Mouse (Mus musculus): Measurements from ENCODE around the gene Shank3. TPM values are rescaled to one million over a fixed set of nuclear protein-coding genes. Genes with fewer than 3 reads are reported as not detected.

Gene Shank3
- polyA plus RNA-seq, 1 experiment from 2014 or later = 1.8 TPM

DNA sequence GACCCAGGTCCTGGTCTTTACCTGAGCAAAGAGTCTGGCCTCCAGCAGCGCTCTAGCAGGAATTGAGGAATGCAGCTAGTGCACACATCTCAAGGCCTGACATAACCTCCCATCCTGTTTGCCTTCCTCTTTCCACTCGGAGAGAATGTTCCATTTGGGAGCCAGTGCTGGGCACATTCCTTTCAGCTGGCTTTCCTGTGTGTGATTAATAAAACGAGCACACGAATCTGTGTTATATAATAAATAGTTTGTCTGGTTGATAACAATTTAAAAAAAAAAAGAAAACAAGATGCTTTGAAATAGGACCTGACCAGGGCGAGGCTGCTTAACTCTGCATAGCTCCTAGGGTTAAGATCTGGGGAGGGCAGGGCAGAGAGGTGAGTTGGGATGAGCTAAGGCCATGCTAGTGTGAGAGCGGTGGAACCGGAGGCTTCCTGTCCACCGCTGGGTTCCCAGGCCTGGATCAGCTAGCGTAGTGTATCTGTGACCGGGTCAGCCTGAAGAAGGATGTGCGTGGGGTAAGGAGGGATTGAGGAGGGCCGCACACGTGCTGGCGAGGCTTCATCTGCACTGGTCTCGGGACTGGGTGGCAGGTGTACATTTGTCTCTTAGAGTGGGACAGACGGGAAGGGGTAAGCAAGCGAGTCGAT, 28.9 kb downstream of the Shank3 start:
- Histone ChIP-seq H3K9me3 (ENCODE audit: low read length) (no peaks in the 10 kb centered on the region), H3K4me2 (replicated peaks; ENCODE audit: low read depth, low read length) (no peak overlapping the region), H3K36me3 (ENCODE audit: insufficient read depth, low read length) (no peaks in the 10 kb centered on the region), H3K27ac (ENCODE audit: low read length) (no peak overlapping the region), H3K4me3 (ENCODE audit: low read length) (no peak overlapping the region), H3K9ac (replicated peaks; ENCODE audit: low read length) (no peak overlapping the region), H3K4me1 (ENCODE audit: insufficient read depth, low read length) (peaks cover 11% of the 10 kb centered on the region; the same call in 1 of the 2 replicates), H3K27me3 (ENCODE audit: insufficient read depth, low read length) (peaks cover 21% of the 10 kb centered on the region)
- WGBS = 81% methylated on average over 18 of the region's 18 CpGs
- no peak for ATAC-seq (ENCODE audit: low FRiP score, low TSS enrichment)

DNA sequence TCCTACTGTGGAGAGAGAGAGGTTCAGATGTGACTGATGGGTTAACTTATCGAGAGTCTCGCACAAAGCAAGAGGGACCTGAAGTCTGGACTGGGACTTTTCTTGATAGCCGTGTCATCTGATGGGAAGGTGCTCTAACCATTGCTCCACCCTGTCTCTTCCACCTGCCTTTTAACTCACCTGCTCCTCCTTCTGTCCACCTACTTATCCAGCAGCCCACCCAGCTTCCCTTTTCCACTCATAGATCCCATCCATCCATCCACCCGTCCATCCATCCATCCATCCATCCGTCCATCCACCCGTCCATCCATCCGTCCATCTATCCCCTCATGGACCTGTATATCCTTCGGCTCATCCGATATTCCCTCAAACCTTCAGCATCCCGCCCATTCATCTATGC, 29.5 kb downstream of the Shank3 start:
- H3K4me2 ChIP-seq (replicated peaks; ENCODE audit: low read depth, low read length) = no peak overlapping the region
- 91% methylated on average over 10 of the region's 10 CpGs for WGBS
- no peak for ATAC-seq (ENCODE audit: low FRiP score, low TSS enrichment)

GRCm38 (mm10) chr15:89530336-89530735, 30.9 kb downstream of the Shank3 start:
- Histone ChIP-seq H3K9ac (replicated peaks; ENCODE audit: low read length) (no peak overlapping the region), H3K4me2 (replicated peaks; ENCODE audit: low read depth, low read length) (no peak overlapping the region), H3K4me1 (ENCODE audit: insufficient read depth, low read length) (no peaks in the 10 kb centered on the region), H3K27me3 (ENCODE audit: insufficient read depth, low read length) (0 out of 2 replicates have a peak, but pooled peaks cover 4% of the 10 kb centered on the region), H3K27ac (ENCODE audit: low read length) (no peak overlapping the region), H3K36me3 (ENCODE audit: insufficient read depth, low read length) (no peaks in the 10 kb centered on the region), H3K4me3 (ENCODE audit: low read length) (no peak overlapping the region), H3K9me3 (ENCODE audit: low read length) (no peaks in the 10 kb centered on the region)
- no peak for ATAC-seq (ENCODE audit: low FRiP score, low TSS enrichment)
- WGBS = 11% methylated on average over 4 of the region's 4 CpGs

More for the DNA sequence above, 29.5 kb downstream of the Shank3 start:
- no peaks in the 10 kb centered on the region for H3K36me3 ChIP-seq (ENCODE audit: insufficient read depth, low read length)
- H3K4me1 ChIP-seq (ENCODE audit: insufficient read depth, low read length) = 0 out of 2 replicates have a peak, but pooled peaks cover 8% of the 10 kb centered on the region
- H3K4me3 ChIP-seq (ENCODE audit: low read length) = no peak overlapping the region
- H3K27ac ChIP-seq (ENCODE audit: low read length) = no peak overlapping the region
- no peaks in the 10 kb centered on the region for H3K9me3 ChIP-seq (ENCODE audit: low read length)
- H3K27me3 ChIP-seq (ENCODE audit: insufficient read depth, low read length) = peaks cover 17% of the 10 kb centered on the region
- no peak overlapping the region for H3K9ac ChIP-seq (replicated peaks; ENCODE audit: low read length)

DNA sequence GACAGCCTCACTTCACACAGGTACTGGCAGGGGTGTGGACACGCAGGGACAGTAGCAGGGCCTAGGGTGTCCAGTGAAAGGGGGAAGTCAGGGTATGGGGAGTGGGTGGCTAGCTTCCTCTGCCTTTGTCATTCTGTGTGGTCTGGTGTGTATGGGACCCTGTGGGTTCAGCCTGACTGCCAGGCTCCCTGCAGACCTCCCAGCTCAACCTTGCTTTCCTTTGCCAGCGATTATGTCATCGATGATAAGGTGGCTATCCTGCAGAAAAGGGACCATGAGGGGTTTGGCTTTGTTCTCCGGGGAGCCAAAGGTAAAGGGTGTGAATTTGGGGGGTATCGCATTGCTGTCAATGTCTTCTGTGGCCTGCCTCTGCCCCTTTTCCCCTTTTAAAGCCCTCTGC, 32.0 kb downstream of the Shank3 start:
- Histone ChIP-seq H3K9me3 (ENCODE audit: low read length) (no peaks in the 10 kb centered on the region), H3K27me3 (ENCODE audit: insufficient read depth, low read length) (no peaks in the 10 kb centered on the region), H3K4me1 (ENCODE audit: insufficient read depth, low read length) (no peaks in the 10 kb centered on the region), H3K4me2 (replicated peaks; ENCODE audit: low read depth, low read length) (no peak overlapping the region), H3K36me3 (ENCODE audit: insufficient read depth, low read length) (no peaks in the 10 kb centered on the region), H3K27ac (ENCODE audit: low read length) (no peak overlapping the region), H3K9ac (replicated peaks; ENCODE audit: low read length) (no peak overlapping the region), H3K4me3 (ENCODE audit: low read length) (no peak overlapping the region)
- ATAC-seq (ENCODE audit: low FRiP score, low TSS enrichment) = no peak
- WGBS = 94% methylated on average over 5 of the region's 5 CpGs

DNA sequence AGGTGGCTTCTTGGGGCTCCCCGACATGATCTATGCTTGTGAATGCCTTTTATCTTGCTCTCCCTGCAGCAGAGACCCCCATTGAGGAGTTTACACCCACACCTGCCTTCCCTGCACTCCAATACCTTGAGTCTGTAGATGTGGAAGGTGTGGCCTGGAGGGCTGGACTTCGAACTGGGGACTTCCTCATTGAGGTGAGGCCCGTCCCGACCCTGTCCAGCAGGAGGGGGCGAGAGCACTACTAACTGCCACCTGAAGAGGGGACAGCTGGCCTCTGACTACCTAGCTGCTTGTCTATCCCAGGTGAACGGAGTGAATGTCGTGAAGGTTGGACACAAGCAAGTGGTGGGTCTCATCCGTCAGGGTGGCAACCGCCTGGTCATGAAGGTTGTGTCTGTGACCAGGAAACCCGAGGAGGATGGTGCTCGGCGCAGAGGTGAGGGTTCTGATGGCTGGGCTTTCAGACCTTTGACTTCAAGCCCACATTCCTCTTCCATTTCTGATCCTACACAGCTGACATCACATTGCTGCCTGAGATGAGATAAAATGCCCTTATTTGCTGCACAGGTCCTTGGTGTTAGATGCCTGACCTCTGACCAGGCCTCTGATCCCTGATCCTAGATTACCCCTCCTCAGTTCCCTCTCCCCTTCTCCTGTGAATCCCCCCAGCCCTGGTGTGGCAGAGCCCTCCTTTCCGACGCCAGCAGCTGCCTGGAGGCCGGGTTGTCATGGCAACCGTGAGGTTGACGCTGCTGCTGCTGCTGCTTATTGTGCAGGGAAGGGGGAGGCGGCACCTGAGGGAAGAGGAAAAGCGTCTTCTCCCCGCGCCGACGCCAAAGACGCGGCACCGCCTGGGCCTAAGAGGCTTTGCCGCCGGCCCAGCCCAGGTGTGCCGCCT, 32.9 kb downstream of the Shank3 start:
- no peak for ATAC-seq (ENCODE audit: low FRiP score, low TSS enrichment)
- 31% methylated on average over 29 of the region's 29 CpGs for WGBS

DNA sequence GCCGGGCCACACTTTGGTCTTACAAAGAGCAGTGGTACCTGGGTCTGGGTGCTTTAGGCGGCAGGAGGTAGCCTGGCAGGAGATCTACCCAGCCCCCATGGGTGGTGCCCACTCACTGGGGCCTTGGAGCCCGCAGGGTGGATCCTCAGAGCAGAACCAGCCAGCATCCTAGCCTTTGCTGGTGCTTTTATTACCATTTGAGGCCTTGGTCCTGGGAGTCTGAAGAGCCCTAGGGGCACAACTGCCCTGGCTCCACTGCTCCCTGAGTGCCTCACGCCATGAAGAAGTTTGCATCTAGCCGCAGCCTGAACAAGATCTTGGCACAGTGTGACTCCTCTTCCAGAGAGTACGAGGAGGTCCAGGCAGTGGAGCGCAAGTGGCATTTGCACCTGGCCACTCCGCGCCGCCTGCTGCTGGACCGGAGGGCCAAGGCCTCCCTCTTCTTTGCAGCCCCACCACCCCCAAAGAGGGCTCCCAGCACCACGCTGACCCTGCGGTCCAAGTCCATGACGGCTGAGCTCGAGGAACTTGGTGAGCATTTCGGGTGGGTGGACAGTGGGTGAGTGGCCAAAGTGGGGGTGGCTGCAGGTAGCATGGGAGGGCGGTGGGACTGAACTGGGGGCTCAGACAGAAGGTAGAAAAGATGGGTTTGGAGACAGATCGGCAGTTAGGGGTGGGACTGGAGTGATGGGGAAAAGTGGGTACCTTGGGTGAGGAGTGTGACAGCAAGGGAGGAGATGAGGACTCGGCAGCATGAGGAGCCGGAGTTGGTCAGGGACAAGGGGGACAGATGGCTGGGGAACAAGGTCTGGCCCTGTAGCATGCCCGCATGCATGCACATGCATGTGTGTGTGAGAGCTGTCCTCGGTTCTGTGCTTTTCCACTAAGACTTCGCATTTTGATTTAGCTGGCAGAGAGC, 33.8 kb downstream of the Shank3 start:
- Histone ChIP-seq H3K27me3 (ENCODE audit: insufficient read depth, low read length) (no peaks in the 10 kb centered on the region), H3K9ac (replicated peaks; ENCODE audit: low read length) (no peak overlapping the region), H3K4me1 (ENCODE audit: insufficient read depth, low read length) (no peaks in the 10 kb centered on the region), H3K36me3 (ENCODE audit: insufficient read depth, low read length) (no peaks in the 10 kb centered on the region), H3K27ac (ENCODE audit: low read length) (no peak overlapping the region), H3K4me3 (ENCODE audit: low read length) (no peak overlapping the region), H3K4me2 (replicated peaks; ENCODE audit: low read depth, low read length) (peak overlapping the region; percentile 16; the same call in 1 of the 2 replicates), H3K9me3 (ENCODE audit: low read length) (no peaks in the 10 kb centered on the region)
- ATAC-seq (ENCODE audit: low FRiP score, low TSS enrichment) = no peak
- 77% methylated on average over 23 of the region's 23 CpGs for WGBS

More for the DNA sequence above, 32.9 kb downstream of the Shank3 start:
- Histone ChIP-seq H3K4me2 (replicated peaks; ENCODE audit: low read depth, low read length) (peak overlapping the region; percentile 16; the same call in 1 of the 2 replicates), H3K4me1 (ENCODE audit: insufficient read depth, low read length) (no peaks in the 10 kb centered on the region), H3K27me3 (ENCODE audit: insufficient read depth, low read length) (no peaks in the 10 kb centered on the region), H3K27ac (ENCODE audit: low read length) (no peak overlapping the region), H3K36me3 (ENCODE audit: insufficient read depth, low read length) (no peaks in the 10 kb centered on the region), H3K9me3 (ENCODE audit: low read length) (no peaks in the 10 kb centered on the region), H3K9ac (replicated peaks; ENCODE audit: low read length) (no peak overlapping the region), H3K4me3 (ENCODE audit: low read length) (no peak overlapping the region)

DNA sequence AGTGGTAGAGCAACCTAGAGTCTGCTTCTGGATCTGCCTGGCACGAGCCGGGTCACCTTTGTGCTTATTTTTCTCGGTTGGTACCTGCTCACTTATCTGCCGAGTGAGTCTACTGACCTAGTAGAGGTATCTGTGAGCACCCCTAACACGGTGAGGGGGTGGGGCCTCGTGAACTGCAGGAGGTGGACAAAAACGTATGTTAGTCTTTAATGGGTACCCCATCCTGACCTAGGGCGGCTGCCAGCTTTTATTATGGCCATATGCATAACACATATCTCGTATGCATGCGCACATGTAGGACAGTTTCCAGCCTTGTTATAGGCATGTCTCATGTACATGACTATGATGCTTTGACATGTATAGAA, 34.4 kb downstream of the Shank3 start:
- Histone ChIP-seq H3K9ac (replicated peaks; ENCODE audit: low read length) (no peak overlapping the region), H3K4me3 (ENCODE audit: low read length) (no peak overlapping the region), H3K27ac (ENCODE audit: low read length) (no peak overlapping the region), H3K27me3 (ENCODE audit: insufficient read depth, low read length) (no peaks in the 10 kb centered on the region), H3K4me1 (ENCODE audit: insufficient read depth, low read length) (no peaks in the 10 kb centered on the region), H3K36me3 (ENCODE audit: insufficient read depth, low read length) (no peaks in the 10 kb centered on the region), H3K9me3 (ENCODE audit: low read length) (no peaks in the 10 kb centered on the region), H3K4me2 (replicated peaks; ENCODE audit: low read depth, low read length) (no peak overlapping the region)
- WGBS = 90% methylated on average over 10 of the region's 10 CpGs
- ATAC-seq (ENCODE audit: low FRiP score, low TSS enrichment) = no peak

DNA sequence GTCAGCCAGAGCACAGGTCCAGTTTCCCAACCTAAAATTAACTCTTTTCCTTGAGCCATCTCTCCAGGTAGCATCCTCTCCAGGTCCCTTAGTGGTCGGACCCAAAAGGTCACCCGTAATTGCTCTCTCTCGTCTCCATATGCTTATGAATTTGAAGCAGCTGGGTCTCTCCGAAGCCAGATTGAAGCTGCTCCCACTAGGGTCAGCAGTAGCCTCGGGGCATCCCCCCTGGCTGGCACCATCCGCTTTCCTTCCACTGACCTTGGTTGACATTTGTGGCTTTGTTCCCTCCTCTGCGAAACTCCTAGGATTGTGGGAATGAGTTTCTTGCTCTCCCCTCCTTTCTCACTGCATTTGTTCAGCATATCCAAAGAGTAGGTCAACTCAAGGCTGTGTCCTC, 44.7 kb downstream of the Shank3 start:
- Histone ChIP-seq H3K9ac (replicated peaks; ENCODE audit: low read length) (no peak overlapping the region), H3K36me3 (ENCODE audit: insufficient read depth, low read length) (peaks cover 13% of the 10 kb centered on the region), H3K4me2 (replicated peaks; ENCODE audit: low read depth, low read length) (no peak overlapping the region), H3K27me3 (ENCODE audit: insufficient read depth, low read length) (no peaks in the 10 kb centered on the region; the same call in 1 of the 2 replicates), H3K4me1 (ENCODE audit: insufficient read depth, low read length) (peaks cover 12% of the 10 kb centered on the region), H3K9me3 (ENCODE audit: low read length) (no peaks in the 10 kb centered on the region), H3K4me3 (ENCODE audit: low read length) (no peak overlapping the region), H3K27ac (ENCODE audit: low read length) (no peak overlapping the region)
- 87% methylated on average over 7 of the region's 7 CpGs for WGBS
- ATAC-seq (ENCODE audit: low FRiP score, low TSS enrichment) = no peak

GRCm38 (mm10) chr15:89547321-89547720, 47.9 kb downstream of the Shank3 start:
- H3K4me3 ChIP-seq (ENCODE audit: low read length) = peak overlapping the region; percentile 45
- peaks cover 12% of the 10 kb centered on the region for H3K4me1 ChIP-seq (ENCODE audit: insufficient read depth, low read length)
- H3K27ac ChIP-seq (ENCODE audit: low read length) = no peak overlapping the region
- peak overlapping the region; percentile 58; the same call in 1 of the 2 replicates for H3K9ac ChIP-seq (replicated peaks; ENCODE audit: low read length)
- peak overlapping the region; percentile 62 for H3K4me2 ChIP-seq (replicated peaks; ENCODE audit: low read depth, low read length)
- 55% methylated on average over 7 of the region's 8 CpGs for WGBS
- no peak for ATAC-seq (ENCODE audit: low FRiP score, low TSS enrichment)
- H3K36me3 ChIP-seq (ENCODE audit: insufficient read depth, low read length) = peaks cover 12% of the 10 kb centered on the region; the same call in 1 of the 2 replicates
- H3K9me3 ChIP-seq (ENCODE audit: low read length) = no peaks in the 10 kb centered on the region
- H3K27me3 ChIP-seq (ENCODE audit: insufficient read depth, low read length) = no peaks in the 10 kb centered on the region; the same call in 1 of the 2 replicates

Data from kidney, embryonic 16.5 days (tissue).